Mouse (Mus musculus) E14TG2a.4 (cell line): Measurements from ENCODE around the gene Cog5.

ENCODE experiments used
- CTCF ChIP-seq: conservative IDR thresholded peaks from 2 replicates; pipeline ENCODE4 v1.5.1; 2014; ENCODE audit warnings: low read length
- POU5F1 ChIP-seq: IDR thresholded peaks from 2 replicates; pipeline ENCODE4 v1.6.1; 2014; ENCODE audit warnings: low read length, borderline replicate concordance

DNA sequence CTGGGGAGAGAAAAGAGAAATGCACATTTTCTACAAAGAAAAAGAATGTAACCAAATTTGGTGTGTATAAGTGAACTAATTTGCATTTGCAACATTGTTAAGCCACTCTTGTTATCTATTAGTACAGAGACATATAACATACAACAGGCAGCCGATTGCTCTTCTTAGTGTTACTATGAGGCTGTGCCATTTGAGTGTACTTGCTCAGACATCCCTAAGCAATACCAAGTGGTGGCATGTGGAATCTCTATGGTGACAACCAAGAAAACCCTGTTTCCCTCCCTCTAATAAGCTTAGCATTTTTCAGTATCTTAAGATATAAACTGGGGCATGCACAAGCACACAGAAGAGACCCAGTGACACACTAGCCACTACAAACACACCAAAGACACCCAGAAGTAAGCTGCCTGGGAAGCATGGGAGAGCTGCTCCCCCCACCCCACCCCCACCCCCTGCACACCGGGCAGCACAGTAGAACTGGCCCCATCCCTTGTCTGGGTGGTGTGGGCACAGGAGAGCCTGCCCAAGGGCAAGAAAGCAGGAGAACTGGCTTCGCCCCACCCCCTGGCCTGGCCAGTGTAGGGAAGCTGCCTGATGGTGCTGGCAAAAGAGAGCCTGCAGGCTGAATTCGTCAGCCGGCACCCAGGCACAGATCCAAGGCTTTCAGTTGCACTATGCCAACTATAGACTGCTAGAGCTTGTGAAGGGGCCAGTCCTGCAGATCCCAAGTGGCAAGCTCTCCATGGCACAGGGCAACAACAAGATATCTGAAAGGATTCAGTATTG, 194.2 kb downstream of the Cog5 start:
- TF ChIP-seq CTCF (no peak), POU5F1 (no peak)
